Mouse (Mus musculus): Measurements from ENCODE around the gene Nr2f1.

The Nr2f1 gene

GRCm38 (mm10) chr13:78200407-78200806, 850 bp upstream of the Nr2f1 start:
- DNase-seq (ENCODE audit: low spot score in 2 of 2) = no peak

- no peak for DNase-seq (ENCODE audit: low spot score in 2 of 2)
Observed at GRCm38 (mm10) chr13:78198871-78199641, 501 bp downstream of the Nr2f1 start.

- no peak for DNase-seq (ENCODE audit: low spot score in 2 of 2)
Observed at GRCm38 (mm10) chr13:78198391-78198870, 1.1 kb downstream of the Nr2f1 start.

- DNase-seq (ENCODE audit: low spot score in 2 of 2) = no peak
Observed at GRCm38 (mm10) chr13:78197819-78198390, 1.7 kb downstream of the Nr2f1 start.

- no peak for DNase-seq (ENCODE audit: low spot score in 2 of 2)
Observed at GRCm38 (mm10) chr13:78197286-78197818, 2.2 kb downstream of the Nr2f1 start.

- no peak for DNase-seq (ENCODE audit: low spot score in 2 of 2)
Observed at GRCm38 (mm10) chr13:78196236-78196796, 3.2 kb downstream of the Nr2f1 start.

- DNase-seq (ENCODE audit: low spot score in 2 of 2) = no peak
Observed at GRCm38 (mm10) chr13:78195601-78196115, 3.9 kb downstream of the Nr2f1 start.

- no peak for DNase-seq (ENCODE audit: low spot score in 2 of 2)
Observed at GRCm38 (mm10) chr13:78194850-78195600, 4.5 kb downstream of the Nr2f1 start.

GRCm38 (mm10) chr13:78194135-78194849, 5.3 kb downstream of the Nr2f1 start:
- DNase-seq (ENCODE audit: low spot score in 2 of 2) = no peak

GRCm38 (mm10) chr13:78193211-78193610, 6.3 kb downstream of the Nr2f1 start:
- DNase-seq (ENCODE audit: low spot score in 2 of 2) = no peak

- no peak for DNase-seq (ENCODE audit: low spot score in 2 of 2)
Observed at GRCm38 (mm10) chr13:78189586-78189985, 10.0 kb downstream of the Nr2f1 start.

GRCm38 (mm10) chr13:78187833-78188232, 11.7 kb downstream of the Nr2f1 start:
- no peak for DNase-seq (ENCODE audit: low spot score in 2 of 2)

GRCm38 (mm10) chr13:78186340-78186946, 13.1 kb downstream of the Nr2f1 start:
- DNase-seq (ENCODE audit: low spot score in 2 of 2) = no peak

GRCm38 (mm10) chr13:78184786-78185466, 14.6 kb downstream of the Nr2f1 start:
- no peak for DNase-seq (ENCODE audit: low spot score in 2 of 2)

- no peak for DNase-seq (ENCODE audit: low spot score in 2 of 2)
Observed at GRCm38 (mm10) chr13:78183986-78184385, 15.6 kb downstream of the Nr2f1 start.

- no peak for DNase-seq (ENCODE audit: low spot score in 2 of 2)
Observed at GRCm38 (mm10) chr13:78183004-78183403, 16.6 kb downstream of the Nr2f1 start.

GRCm38 (mm10) chr13:78181930-78182558, 17.5 kb downstream of the Nr2f1 start:
- no peak for DNase-seq (ENCODE audit: low spot score in 2 of 2)

GRCm38 (mm10) chr13:78181071-78181929, 18.3 kb downstream of the Nr2f1 start:
- DNase-seq (ENCODE audit: low spot score in 2 of 2) = no peak

- no peak for DNase-seq (ENCODE audit: low spot score in 2 of 2)
Observed at GRCm38 (mm10) chr13:78180261-78180660, 19.3 kb downstream of the Nr2f1 start.

Measured in spleen, postnatal 14 days (tissue).